8 mouse cellular contexts compared by ENCODE assay signal in genomic region chr15:11995815-11996201, GRCm38 (mm10). TPM values are rescaled to one million over a fixed set of nuclear protein-coding genes. Genes with fewer than 3 reads are reported as not detected.
A peak's percentile ranks its signal among the peaks of the same experiment; 100 is the strongest.
DNase-seq lines count a peak whose midpoint lies in the region; ATAC-seq and TF ChIP-seq lines count a peak whose summit lies in the region.

No protein-coding gene starts in this region.

- peak overlapping the region; percentile 78 for H3K9ac ChIP-seq in forebrain, embryonic 15.5 days (replicated peaks)
- peak overlapping the region; percentile 97 for H3K9ac ChIP-seq in liver, postnatal 0 days (replicated peaks)
- H3K9ac ChIP-seq in neural tube, embryonic 14.5 days (replicated peaks; ENCODE audit: low read depth, low read length), result peak overlapping the region; percentile 90

- peaks cover 26% of the 10 kb centered on the region for H3K36me3 ChIP-seq in G1E (replicated peaks)
- H3K36me3 ChIP-seq in forebrain, embryonic 15.5 days, result peaks cover 20% of the 10 kb centered on the region
- H3K36me3 ChIP-seq in liver, postnatal 0 days (replicated peaks; ENCODE audit: insufficient read depth, low read length), result peaks cover 18% of the 10 kb centered on the region
- H3K36me3 ChIP-seq in neural tube, embryonic 14.5 days (ENCODE audit: control insufficient read depth, insufficient read depth, low read length), result peaks cover 5% of the 10 kb centered on the region; the same call in 1 of the 2 replicates
- peaks cover 2% of the 10 kb centered on the region; the same call in 1 of the 2 replicates for H3K36me3 ChIP-seq in testis, adult 2 months (ENCODE audit: control insufficient read depth, insufficient read depth, low read length)

- intact Hi-C loops in heart, postnatal 25 days (cut with DNase I), result loop anchor here (1.0 to 5.0 kb wide), 2 partner anchors 41 to 89 kb away; no protein-coding TSS in a partner anchor

- under 1% methylated on average over 33 of the region's 33 CpGs for WGBS in forebrain, embryonic 15.5 days
- WGBS in liver, postnatal 0 days (ENCODE audit: insufficient replicate concordance), result under 1% methylated on average over 26 of the region's 33 CpGs
- under 1% methylated on average over 27 of the region's 33 CpGs for WGBS in neural tube, embryonic 14.5 days

- H3K4me1 ChIP-seq in G1E (ENCODE audit: insufficient read depth, low read depth, low read length), result peaks cover 27% of the 10 kb centered on the region
- H3K4me1 ChIP-seq in forebrain, embryonic 15.5 days, result peaks cover 29% of the 10 kb centered on the region
- peaks cover 12% of the 10 kb centered on the region; the same call in 1 of the 2 replicates for H3K4me1 ChIP-seq in liver, postnatal 0 days (ENCODE audit: insufficient read depth)
- peaks cover 13% of the 10 kb centered on the region for H3K4me1 ChIP-seq in neural tube, embryonic 14.5 days (ENCODE audit: control insufficient read depth, insufficient read depth, low read length)
- peaks cover 2% of the 10 kb centered on the region for H3K4me1 ChIP-seq in testis, adult 2 months (ENCODE audit: control insufficient read depth, insufficient read depth, low read length)

- ATAC-seq in G1E (ENCODE audit: extremely low read depth, insufficient number of reproducible peaks, low FRiP score, poor library complexity, severe bottlenecking), result peak; percentile 89
- ATAC-seq in forebrain, embryonic 15.5 days (replicated peaks), result peak; percentile 99
- peak; percentile 95 for ATAC-seq in liver, postnatal 0 days
- ATAC-seq in neural tube, embryonic 14.5 days (ENCODE audit: low read depth), result peak; percentile 99

- TF ChIP-seq CTCF in G1E (IDR thresholded peaks at IDR 0.05; ENCODE audit: low read depth, low read length), result no peak
- no peak for TF ChIP-seq CTCF in liver, postnatal 0 days (IDR thresholded peaks at IDR 0.05; ENCODE audit: low read depth)
- TF ChIP-seq CTCF in testis, adult 2 months (IDR thresholded peaks at IDR 0.05; ENCODE audit: control insufficient read depth, insufficient read depth, insufficient replicate concordance, low read depth, low read length), result no peak

- peak overlapping the region; percentile 70 for H3K4me2 ChIP-seq in forebrain, embryonic 15.5 days (replicated peaks)
- peak overlapping the region; percentile 94 for H3K4me2 ChIP-seq in liver, postnatal 0 days (ENCODE audit: low read depth, low read length)
- peak overlapping the region; percentile 73 for H3K4me2 ChIP-seq in neural tube, embryonic 14.5 days (ENCODE audit: low read depth, low read length)

- TF ChIP-seq EP300 in liver, postnatal 0 days (IDR thresholded peaks at IDR 0.05; ENCODE audit: low read depth), result peak; percentile 68

- peaks cover 5% of the 10 kb centered on the region for H3K27me3 ChIP-seq in G1E (ENCODE audit: insufficient read depth, low read length)
- H3K27me3 ChIP-seq in forebrain, embryonic 15.5 days, result no peaks in the 10 kb centered on the region
- no peaks in the 10 kb centered on the region for H3K27me3 ChIP-seq in liver, postnatal 0 days (ENCODE audit: insufficient read depth, low read length)
- H3K27me3 ChIP-seq in neural tube, embryonic 14.5 days (ENCODE audit: control insufficient read depth, insufficient read depth, low read length), result no peaks in the 10 kb centered on the region
- H3K27me3 ChIP-seq in testis, adult 2 months (ENCODE audit: control insufficient read depth, insufficient read depth, low read length), result no peaks in the 10 kb centered on the region

- peak overlapping the region; percentile 97 for H3K4me3 ChIP-seq in G1E (ENCODE audit: low read depth, low read length)
- H3K4me3 ChIP-seq in forebrain, embryonic 15.5 days, result peak overlapping the region; percentile 80
- H3K4me3 ChIP-seq in liver, postnatal 0 days (ENCODE audit: low read depth, low read length), result peak overlapping the region; percentile 97
- H3K4me3 ChIP-seq in neural tube, embryonic 14.5 days (ENCODE audit: low read depth, low read length), result peak overlapping the region; percentile 99
- peak overlapping the region; percentile 86 for H3K4me3 ChIP-seq in testis, adult 2 months (ENCODE audit: control insufficient read depth, low read depth, low read length)

- H3K27ac ChIP-seq in forebrain, embryonic 15.5 days (replicated peaks), result peak overlapping the region; percentile 80
- H3K27ac ChIP-seq in liver, postnatal 0 days (ENCODE audit: low read depth), result peak overlapping the region; percentile 96
- peak overlapping the region; percentile 83 for H3K27ac ChIP-seq in neural tube, embryonic 14.5 days (ENCODE audit: low read depth, low read length)
- H3K27ac ChIP-seq in testis, adult 2 months (ENCODE audit: control insufficient read depth, insufficient read depth, low read depth, low read length), result peak overlapping the region; percentile 82

- peak; percentile 99 for TF ChIP-seq POLR2A in testis, adult 2 months (IDR thresholded peaks at IDR 0.05; ENCODE audit: control insufficient read depth, low read depth, low read length)

- no peaks in the 10 kb centered on the region for H3K9me3 ChIP-seq in G1E (replicated peaks)
- no peaks in the 10 kb centered on the region for H3K9me3 ChIP-seq in forebrain, embryonic 15.5 days
- no peaks in the 10 kb centered on the region for H3K9me3 ChIP-seq in liver, postnatal 0 days (ENCODE audit: low read length)
- H3K9me3 ChIP-seq in neural tube, embryonic 14.5 days (ENCODE audit: control insufficient read depth, low read length), result no peaks in the 10 kb centered on the region

- peak; percentile 95 for DNase-seq in G1E (ENCODE audit: low spot score)
- DNase-seq in cerebellum, adult 11-12 months, result peak; percentile 95
- DNase-seq in heart, postnatal 25 days (ENCODE audit: low spot score), result peak; percentile 89
- peak; percentile 93 for DNase-seq in layer of hippocampus, adult 11-12 months (ENCODE audit: low spot score)
- peak; percentile 95 for DNase-seq in liver, postnatal 0 days

RNA-seq across cellular contexts. Expression of gene Sub1, which starts 1.0 kb away (rescaled TPM):
- total RNA-seq in G1E (2014; fragmentation: Nextera tagmentation) (308 and 383 TPM in 2 replicates), G1E (2017) (661 and 945 TPM in 2 replicates)
- 26.1 and 28.4 TPM in 2 replicates for polyA plus RNA-seq in G1E (2012)
- polyA plus RNA-seq in forebrain, embryonic 15.5 days (2015; fragmentation: Nextera tagmentation; extraction: Ambion mirVana), result 465 and 483 TPM in 2 replicates
- 10 to 100 TPM; 73.6 to 82.5 TPM for total RNA-seq in heart, postnatal 25 days (2021)
- 276 and 278 TPM in 2 replicates for polyA plus RNA-seq in liver, postnatal 0 days (2015; fragmentation: Nextera tagmentation; extraction: Ambion mirVana)
- polyA plus RNA-seq in neural tube, embryonic 14.5 days (2014; fragmentation: Nextera tagmentation; extraction: Ambion mirVana), result 564 and 581 TPM in 2 replicates
- polyA plus RNA-seq in testis, adult 2 months (2012; rRNA removed), result 21.7 and 26.3 TPM in 2 replicates

Comparison
In these comparisons a context has a peak if more than half of its experiments do, and no peak if none do; other contexts are left out.
1. Peak in every context shown above with its lines: DNase-seq, ATAC-seq, H3K4me3 ChIP-seq and H3K27ac ChIP-seq.